Mouse (Mus musculus) splenic B cell, adult 2 months (primary cell): Measurements from ENCODE around the gene Pde4c.

Source experiments
- DNase-seq: peaks from one replicate; pipeline ENCODE4 v3.0.0-alpha.2; 2011; ENCODE audit warnings: low read depth, low spot score
- H3K27me3 ChIP-seq: 2 replicates; pipeline ENCODE4 v1.6.1; 2012; ENCODE audit warnings: mild to moderate bottlenecking, low read length, moderate library complexity, mixed read lengths; ENCODE audit not compliant: control insufficient read depth, poor library complexity, insufficient read depth, severe bottlenecking
- H3K36me3 ChIP-seq: 2 replicates; pipeline ENCODE4 v1.6.1; 2012; ENCODE audit warnings: mild to moderate bottlenecking, low read length, moderate library complexity, mixed read lengths; ENCODE audit not compliant: control insufficient read depth, poor library complexity, insufficient read depth, severe bottlenecking

Pde4c gene

GRCm38 (mm10) chr8:70701982-70702841 lies 21.3 kb upstream of the Pde4c start:
- Histone ChIP-seq H3K36me3 (peaks cover 11% of the 10 kb centered on the region), H3K27me3 (no peaks in the 10 kb centered on the region)
- DNase-seq: peak; percentile 75

- no peaks in the 10 kb centered on the region for H3K27me3 ChIP-seq
- peaks cover 11% of the 10 kb centered on the region for H3K36me3 ChIP-seq
- no peak for DNase-seq
Observed at GRCm38 (mm10) chr8:70702842-70703182, 20.7 kb upstream of the Pde4c start.

- H3K36me3 ChIP-seq: peaks cover 11% of the 10 kb centered on the region
- H3K27me3 ChIP-seq: no peaks in the 10 kb centered on the region
- no peak for DNase-seq
Observed at GRCm38 (mm10) chr8:70703287-70703686, 20.2 kb upstream of the Pde4c start, which contains the start of gene Iqcn. Gene Iqcn, plus strand, starts transcription at chr8:70703457.

GRCm38 (mm10) chr8:70708281-70708680 lies 15.2 kb upstream of the Pde4c start:
- no peaks in the 10 kb centered on the region for H3K36me3 ChIP-seq
- DNase-seq: peak; percentile 42

GRCm38 (mm10) chr8:70709794-70710193 lies 13.7 kb upstream of the Pde4c start:
- Histone ChIP-seq H3K36me3 (no peaks in the 10 kb centered on the region), H3K27me3 (no peaks in the 10 kb centered on the region)
- DNase-seq: peak; percentile 38

More at GRCm38 (mm10) chr8:70708281-70708680, 15.2 kb upstream of the Pde4c start:
- H3K27me3 ChIP-seq: no peaks in the 10 kb centered on the region

GRCm38 (mm10) chr8:70710296-70710695 lies 13.2 kb upstream of the Pde4c start:
- DNase-seq: no peak
- Histone ChIP-seq H3K27me3 (no peaks in the 10 kb centered on the region), H3K36me3 (no peaks in the 10 kb centered on the region)

GRCm38 (mm10) chr8:70711041-70711440 lies 12.5 kb upstream of the Pde4c start:
- H3K27me3 ChIP-seq: no peaks in the 10 kb centered on the region
- peak; percentile 32 for DNase-seq
- H3K36me3 ChIP-seq: no peaks in the 10 kb centered on the region

- Histone ChIP-seq H3K36me3 (no peaks in the 10 kb centered on the region), H3K27me3 (no peaks in the 10 kb centered on the region)
- no peak for DNase-seq
Observed at GRCm38 (mm10) chr8:70713991-70714390, 9.5 kb upstream of the Pde4c start.

GRCm38 (mm10) chr8:70715086-70715485 lies 8.4 kb upstream of the Pde4c start:
- DNase-seq: peak; percentile 35

GRCm38 (mm10) chr8:70716521-70717400 lies 6.8 kb upstream of the Pde4c start:
- DNase-seq: peak; percentile 32
- Histone ChIP-seq H3K27me3 (no peaks in the 10 kb centered on the region), H3K36me3 (no peaks in the 10 kb centered on the region)

More at GRCm38 (mm10) chr8:70715086-70715485, 8.4 kb upstream of the Pde4c start:
- H3K27me3 ChIP-seq: no peaks in the 10 kb centered on the region
- no peaks in the 10 kb centered on the region for H3K36me3 ChIP-seq

- Histone ChIP-seq H3K27me3 (no peaks in the 10 kb centered on the region), H3K36me3 (no peaks in the 10 kb centered on the region)
- peak; percentile 86 for DNase-seq
Observed at GRCm38 (mm10) chr8:70718297-70718696, 5.2 kb upstream of the Pde4c start, which contains the start of gene Gm3336. Gene Gm3336, plus strand, starts transcription at chr8:70718543.

GRCm38 (mm10) chr8:70719796-70720270 lies 3.7 kb upstream of the Pde4c start:
- H3K36me3 ChIP-seq: no peaks in the 10 kb centered on the region
- no peaks in the 10 kb centered on the region for H3K27me3 ChIP-seq
- peak; percentile 48 for DNase-seq

- peak; percentile 91 for DNase-seq
- H3K27me3 ChIP-seq: no peaks in the 10 kb centered on the region
- H3K36me3 ChIP-seq: no peaks in the 10 kb centered on the region
Observed at GRCm38 (mm10) chr8:70720739-70721138, 2.8 kb upstream of the Pde4c start.

GRCm38 (mm10) chr8:70721601-70722000 lies 1.9 kb upstream of the Pde4c start:
- H3K36me3 ChIP-seq: no peaks in the 10 kb centered on the region
- H3K27me3 ChIP-seq: no peaks in the 10 kb centered on the region
- no peak for DNase-seq

- no peak for DNase-seq
- H3K36me3 ChIP-seq: no peaks in the 10 kb centered on the region
- no peaks in the 10 kb centered on the region for H3K27me3 ChIP-seq
Observed at GRCm38 (mm10) chr8:70724216-70724615, 696 bp downstream of the Pde4c start.
